Mouse (Mus musculus): Measurements from ENCODE around the gene Litaf.

GRCm38 (mm10) chr16:11022113-11022489, 43.9 kb downstream of the Litaf start:
- TF ChIP-seq CTCF (IDR thresholded peaks at IDR 0.05; ENCODE audit: low read depth, low read length) (no peak), POLR2A (IDR thresholded peaks at IDR 0.05; ENCODE audit: insufficient read depth, low read length) (no peak)
